Comparison of ENCODE assay signal across 14 mouse cellular contexts in genomic region chr2:150816676-150817402, GRCm38 (mm10). TPM values are rescaled to one million over a fixed set of nuclear protein-coding genes. Genes with fewer than 3 reads are reported as not detected.
DNase-seq lines count a peak whose midpoint lies in the region; TF ChIP-seq lines count a peak whose summit lies in the region.
"Had no signal": no experiment of that assay in that cellular context is flagged by ENCODE, and none has a peak within 500 bp of the region (broad histone marks: within the 10 kb centered on the region; RNA-seq: fewer than 3 reads in every experiment).

No protein-coding gene starts in this region.

- H3K4me3 ChIP-seq in layer of hippocampus, adult 2 months: no peak overlapping the region
- H3K4me3 ChIP-seq in brown adipose tissue, adult 24 weeks (ENCODE audit: insufficient read depth, low read depth, low read length): no peak overlapping the region
- H3K4me3 ChIP-seq: erythroblast, embryonic 14.5 days; limb, embryonic 10.5 days; midbrain, embryonic 15.5 days; neural tube, embryonic 12.5 days had no signal

- peak overlapping the region; percentile 65 for H3K27ac ChIP-seq in layer of hippocampus, adult 2 months
- 0 out of 2 replicates have a peak overlapping the region, but pooled peaks have one; percentile 20 for H3K27ac ChIP-seq in brown adipose tissue, adult 24 weeks (replicated peaks; ENCODE audit: low read depth, low read length)
- H3K27ac ChIP-seq: limb, embryonic 10.5 days; macrophage; midbrain, embryonic 15.5 days; neural tube, embryonic 12.5 days had no signal

- no peak for TF ChIP-seq CTCF in layer of hippocampus, adult 2 months (conservative IDR thresholded peaks at IDR 0.05)

- no peak for DNase-seq in layer of hippocampus, adult 2 months (ENCODE audit: low spot score in 2 of 2)
- DNase-seq in layer of hippocampus, postnatal 14 days (ENCODE audit: low spot score in 2 of 2): no peak
- peak; percentile 56 for DNase-seq in adrenal gland, postnatal 25 days
- DNase-seq in cerebellum, postnatal 25 days: peak; percentile 54 to 76
- DNase-seq in kidney, postnatal 14 days: no peak
- DNase-seq in retina, embryonic 14.5 days (ENCODE audit: low spot score): no peak
- DNase-seq: heart, postnatal 4 days; kidney, adult 18-20 months had no signal

- peaks cover 7% of the 10 kb centered on the region; the same call in 1 of the 2 replicates for H3K4me1 ChIP-seq in brown adipose tissue, adult 24 weeks (ENCODE audit: control insufficient read depth, insufficient read depth, insufficient read length, low read length)
- H3K4me1 ChIP-seq: limb, embryonic 10.5 days; midbrain, embryonic 15.5 days; neural tube, embryonic 12.5 days had no signal

RNA-seq across cellular contexts. Expression of gene Pygb, which starts 30.3 kb away (rescaled TPM):
- 100 to 1,000 TPM; 203 to 212 TPM for total RNA-seq in layer of hippocampus, adult 2 months (2021)
- total RNA-seq in layer of hippocampus, postnatal 14 days (2021): 100 to 1,000 TPM; 183 to 184 TPM
- total RNA-seq in adrenal gland, postnatal 25 days (2021): 38.5 and 40.8 TPM in 2 replicates
- polyA plus RNA-seq in brown adipose tissue, adult 24 weeks (2012; ENCODE audit: insufficient read depth, insufficient read length, missing spikeins): 51.9 and 52.1 TPM in 2 replicates

Comparison
In these comparisons a context has a peak if more than half of its experiments do, and no peak if none do; other contexts are left out.
1. DNase-seq: peak in adrenal gland, postnatal 25 days (single experiment) and cerebellum, postnatal 25 days (2 of 2); none in layer of hippocampus, adult 2 months (0 of 2), layer of hippocampus, postnatal 14 days (0 of 2), kidney, postnatal 14 days (single experiment) and retina, embryonic 14.5 days (single experiment).